Mouse (Mus musculus) left cerebral cortex, postnatal 10 days (tissue): Measurements from ENCODE around the gene Bub1b. TPM values are rescaled to one million over a fixed set of nuclear protein-coding genes. Genes with fewer than 3 reads are reported as not detected.
"Not testable (repeated sequence)": the region's sequence is repeated elsewhere in the genome, so short reads cannot be mapped to it uniquely, and the experiment has no call there.

Experiments
- DNase-seq, 2 experiments: peaks; one replicate each; pipeline ENCODE4 v3.0.0; 2021 to 2022; ENCODE audit warnings: low spot score in 2 of 2, mixed read lengths in 1 of 2; ENCODE audit errors: extremely low spot score in 1 of 2
- intact Hi-C: fragments of 180-260 bp; cut with DNase I; formaldehyde crosslinking; loops from one replicate; pipeline ENCODE4 v1.15.1; 2025
- total RNA-seq, 2 experiments: library from RNA; stranded (reverse); gene quantifications; 2 replicates each; pipeline ENCODE4 v1.2.3; 2021

The Bub1b gene
- 1 to 10 TPM; 2.8 to 4.5 TPM for total RNA-seq

GRCm38 (mm10) chr2:118597673-118598568, at the start of gene Bub1b:
TSS of gene Bub1b (plus strand) at chr2:118598211.
- peak; percentile 89 to 94 for DNase-seq
- intact Hi-C loops, result no loop called here

- intact Hi-C loops, result loop anchor here (5.0 kb wide), 1 partner anchor 56 kb away; no protein-coding TSS in a partner anchor
- DNase-seq, result no peak
Measured at GRCm38 (mm10) chr2:118548421-118549221, 49.4 kb upstream of the Bub1b start.

DNA sequence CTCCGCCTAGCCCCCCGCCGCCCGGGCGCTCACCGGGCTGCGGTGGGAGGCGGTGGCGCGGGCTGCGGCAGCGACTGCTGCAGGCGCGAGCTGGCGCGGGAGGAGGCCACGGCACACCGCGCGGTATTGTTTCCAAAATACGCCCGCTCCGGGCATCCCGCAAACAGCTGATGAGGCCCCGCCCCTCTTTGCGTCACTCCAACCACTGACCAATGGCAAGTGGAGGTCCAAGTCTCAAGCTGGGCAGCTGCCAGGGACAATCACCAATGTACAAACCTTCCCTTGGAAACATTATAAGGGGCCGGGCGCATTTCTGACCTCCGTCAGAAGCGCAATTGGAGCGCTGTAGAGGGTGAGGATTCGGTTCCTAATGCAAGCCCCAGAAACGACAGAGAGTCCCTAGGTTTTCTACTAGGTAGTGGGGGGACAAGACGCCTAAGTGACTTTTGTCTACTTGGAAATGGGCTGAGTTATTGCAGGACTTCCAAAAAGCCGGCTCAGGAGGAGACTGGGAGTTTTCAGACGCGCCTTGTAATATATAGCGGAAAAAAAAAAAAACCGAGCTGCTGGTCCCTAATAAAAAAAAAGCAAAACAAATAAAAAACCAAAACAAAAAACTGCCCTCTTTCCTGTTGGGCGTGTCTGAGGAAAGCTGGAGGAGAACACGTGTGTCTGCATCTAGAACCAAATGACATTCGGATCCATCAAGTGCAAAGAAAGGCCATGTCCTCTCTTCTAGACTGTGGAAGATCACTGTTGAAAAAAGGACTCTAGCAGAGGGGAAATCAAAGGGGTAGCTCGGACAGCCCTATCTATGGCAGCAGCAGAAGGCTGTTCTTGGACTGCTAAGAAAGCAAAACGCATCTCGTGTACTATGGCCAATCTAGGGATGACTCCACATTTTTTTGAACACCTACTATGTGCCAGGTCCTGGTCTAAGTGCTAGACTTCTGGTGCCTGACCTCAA, 48.2 kb upstream of the Bub1b start, which contains the start of gene Bmf:
Gene Bmf (minus strand): TSS at position 181 of the 967 bp plus-strand sequence.
- DNase-seq, result peak; percentile 95 to 99
- intact Hi-C loops, result loop anchor here (5.0 kb wide), 1 partner anchor 57 kb away; no protein-coding TSS in a partner anchor

- intact Hi-C loops, result no loop called here
- no peak for DNase-seq
Measured at GRCm38 (mm10) chr2:118551606-118552005, 46.4 kb upstream of the Bub1b start.

DNA sequence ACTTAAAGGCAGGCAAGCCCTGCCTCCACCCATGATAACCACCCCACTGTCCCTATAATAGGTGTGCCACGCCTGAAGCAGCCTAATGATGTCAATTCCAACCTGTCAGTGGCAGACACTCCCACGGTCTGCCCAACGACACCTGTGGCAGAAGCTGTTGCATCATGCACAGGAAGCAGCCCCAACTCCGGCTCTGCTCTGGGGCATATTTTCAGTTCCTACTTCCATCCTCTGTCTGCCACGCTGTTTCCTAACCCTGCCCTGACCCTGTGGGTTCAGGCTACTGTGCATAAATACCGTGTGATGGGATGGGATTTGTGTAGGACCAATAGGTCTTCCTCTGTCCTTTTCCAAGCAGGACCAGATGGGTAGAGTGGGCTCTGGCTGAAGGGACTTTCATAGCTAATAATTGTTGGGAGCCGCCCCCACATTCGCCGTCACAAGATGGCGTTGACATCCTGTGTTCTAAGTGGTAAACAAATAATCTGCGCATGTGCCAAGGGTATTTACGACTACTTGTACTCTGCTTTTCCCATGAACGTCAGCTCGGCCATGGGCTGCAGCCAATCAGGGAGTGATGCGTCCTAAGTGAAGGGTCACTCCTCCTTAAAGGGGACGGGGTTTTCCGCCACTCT, 43.5 kb upstream of the Bub1b start:
- DNase-seq, intact Hi-C loops: not testable (repeated sequence)

DNA sequence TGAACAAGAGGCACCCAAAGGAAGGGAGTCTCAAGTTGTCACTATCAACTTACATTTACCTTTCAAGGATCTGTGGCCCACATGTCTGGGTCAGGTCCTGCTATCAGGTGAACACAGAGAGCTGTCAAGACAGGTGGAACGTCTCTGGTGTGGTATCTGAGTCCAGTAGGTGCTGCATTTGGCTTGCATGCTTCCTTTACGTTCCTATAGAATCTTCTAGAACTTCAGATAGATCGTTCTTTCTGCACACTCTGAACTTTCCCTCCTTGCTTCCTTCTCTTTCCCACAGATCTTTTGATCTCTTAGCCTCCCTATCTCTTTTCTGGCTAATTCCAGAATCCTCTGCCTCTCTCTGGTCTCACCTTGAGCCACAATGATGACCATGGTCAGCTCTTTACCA, 39.6 kb upstream of the Bub1b start:
- intact Hi-C loops, result no loop called here

DNA sequence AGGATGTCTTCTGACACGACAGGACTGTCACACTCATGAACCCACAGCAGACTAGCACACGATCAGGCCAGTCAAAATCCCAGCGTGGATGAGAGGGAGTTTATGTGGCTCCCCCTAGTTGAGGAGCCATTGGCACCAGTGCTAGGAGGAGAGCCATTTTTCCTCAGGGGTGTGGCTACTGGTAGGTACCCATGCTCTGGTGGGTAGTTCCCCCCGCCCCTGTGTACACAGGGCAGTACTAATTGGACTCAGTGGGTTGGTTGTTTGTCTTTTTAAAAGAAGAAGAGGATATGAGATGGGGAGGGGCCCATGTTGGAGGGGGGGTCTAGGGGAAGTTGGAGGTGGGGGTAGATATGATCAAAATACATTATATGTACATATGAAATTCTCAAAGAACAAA, 36.0 kb upstream of the Bub1b start:
- intact Hi-C loops, result no loop called here
- no peak for DNase-seq

More for the DNA sequence above, 39.6 kb upstream of the Bub1b start:
- no peak for DNase-seq

GRCm38 (mm10) chr2:118562431-118562830, 35.6 kb upstream of the Bub1b start:
- intact Hi-C loops, result no loop called here
- no peak for DNase-seq

DNA sequence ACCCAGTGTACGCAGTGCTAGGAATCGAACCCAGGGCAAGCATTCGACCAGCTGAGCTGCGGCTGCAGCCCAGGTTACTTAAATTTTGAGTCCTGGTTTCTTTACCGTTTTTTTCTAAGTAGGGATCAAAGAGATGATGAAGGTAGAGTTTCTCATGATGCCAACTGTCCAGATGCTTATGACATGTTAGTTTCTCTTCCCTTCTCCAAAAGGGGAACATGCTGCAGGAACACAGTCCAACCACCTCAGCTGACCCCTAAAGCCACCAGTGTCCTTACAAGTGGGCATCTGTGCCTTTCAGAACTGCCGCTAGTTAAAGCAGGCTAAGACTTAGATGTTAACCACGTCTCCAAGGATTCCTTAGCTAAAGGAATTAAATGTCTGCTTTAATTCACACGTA, 30.8 kb upstream of the Bub1b start:
- intact Hi-C loops, result no loop called here
- no peak for DNase-seq

- DNase-seq, result no peak
- intact Hi-C loops, result no loop called here
Measured at GRCm38 (mm10) chr2:118570939-118571338, 27.1 kb upstream of the Bub1b start.

DNA sequence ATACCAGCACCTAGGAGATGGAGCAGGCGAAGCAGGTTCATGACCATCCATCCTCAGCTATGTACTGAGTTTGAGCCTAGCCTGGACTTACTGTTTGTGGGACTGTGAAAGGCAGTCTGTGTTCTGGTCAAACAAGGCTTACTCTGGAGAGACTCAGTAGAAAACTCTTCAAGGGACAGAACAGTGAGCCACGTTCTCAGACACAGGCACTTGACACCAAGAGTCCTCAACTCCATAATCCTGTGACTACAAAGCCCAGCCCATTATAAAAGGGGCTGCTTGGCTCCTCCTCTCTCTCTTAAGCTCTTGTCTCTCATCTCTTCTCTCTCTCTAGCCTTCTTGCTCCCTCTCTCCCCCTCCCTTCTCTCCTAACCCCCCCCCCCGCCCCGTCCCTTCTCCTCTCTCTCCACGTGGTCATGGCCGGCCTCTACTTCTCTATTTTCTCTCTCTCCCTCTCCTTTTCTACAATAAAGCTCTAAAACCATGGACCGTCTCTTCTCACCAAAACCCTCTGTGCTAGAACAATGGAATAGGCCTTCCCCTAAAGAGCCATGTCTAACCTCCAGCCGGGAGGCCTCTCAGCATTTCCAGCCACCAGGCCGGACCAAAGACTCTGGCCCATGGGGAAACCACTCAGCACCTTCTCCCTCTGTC, 25.7 kb upstream of the Bub1b start:
- no peak for DNase-seq
- intact Hi-C loops, result no loop called here

DNA sequence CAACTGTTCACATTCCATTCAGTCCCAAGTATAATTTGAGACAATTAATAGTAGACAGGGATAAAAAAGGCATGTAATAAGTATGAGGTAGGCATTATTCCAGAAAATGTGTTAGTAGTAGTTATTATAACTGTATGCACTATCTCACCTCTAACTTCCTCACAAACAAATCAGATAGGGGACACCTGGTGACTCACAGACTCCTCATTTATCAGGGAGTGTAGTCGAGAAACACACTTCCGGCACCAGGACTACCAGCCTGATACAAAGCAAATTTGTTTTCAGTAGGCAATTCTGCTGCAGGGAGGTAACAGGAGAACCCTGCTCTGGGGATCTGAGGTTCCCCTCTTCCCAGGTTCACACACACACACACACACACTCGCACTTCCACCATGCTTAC, 24.9 kb upstream of the Bub1b start:
- DNase-seq, result no peak
- intact Hi-C loops, result no loop called here

GRCm38 (mm10) chr2:118586013-118586412, 12.0 kb upstream of the Bub1b start:
- intact Hi-C loops, result no loop called here

DNA sequence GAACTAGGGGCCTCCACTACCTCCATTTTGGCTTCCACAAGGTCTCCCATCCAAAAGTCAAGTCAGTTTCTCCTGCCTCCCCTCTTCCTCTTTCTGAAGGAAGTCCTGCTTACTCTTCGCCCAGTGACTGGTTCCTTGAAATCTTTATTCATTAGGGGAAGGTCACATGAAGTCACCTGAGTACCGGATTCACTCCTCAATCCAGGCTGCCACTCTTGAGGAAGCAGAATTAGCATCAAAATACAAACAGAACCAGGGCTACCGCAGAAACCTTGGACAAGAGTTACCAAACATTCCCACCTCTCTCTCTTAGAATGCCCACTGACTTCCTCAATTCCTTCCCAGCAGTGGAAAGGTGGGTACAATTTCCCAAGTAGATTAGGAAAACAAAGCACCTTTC, 10.3 kb upstream of the Bub1b start:
- intact Hi-C loops, result no loop called here

More at GRCm38 (mm10) chr2:118586013-118586412, 12.0 kb upstream of the Bub1b start:
- DNase-seq, result no peak

DNA sequence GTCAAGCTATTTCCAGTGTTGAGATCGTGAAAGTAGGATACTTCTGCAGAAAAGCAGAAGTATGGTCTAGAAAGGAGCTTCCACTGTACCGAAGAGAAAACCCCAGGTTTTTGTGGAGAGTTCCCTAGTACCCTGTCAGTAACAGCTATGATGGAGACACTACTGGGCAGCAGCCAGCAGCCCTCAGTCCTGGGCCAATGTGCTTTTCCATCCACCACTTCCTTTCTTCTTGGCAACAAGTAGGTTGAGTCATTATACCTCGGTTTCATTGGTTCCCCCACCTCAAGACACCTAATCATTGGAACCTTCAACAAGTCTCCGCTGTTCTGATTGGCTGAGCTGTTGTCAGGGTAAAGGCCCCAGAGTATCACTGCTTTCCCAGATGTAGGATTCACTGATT, 6.9 kb upstream of the Bub1b start:
- intact Hi-C loops, result no loop called here
- DNase-seq, result no peak

More for the DNA sequence above, 10.3 kb upstream of the Bub1b start:
- no peak for DNase-seq

- intact Hi-C loops, result no loop called here
- DNase-seq, result no peak
Measured at GRCm38 (mm10) chr2:118599087-118599486, 1.1 kb downstream of the Bub1b start.

DNA sequence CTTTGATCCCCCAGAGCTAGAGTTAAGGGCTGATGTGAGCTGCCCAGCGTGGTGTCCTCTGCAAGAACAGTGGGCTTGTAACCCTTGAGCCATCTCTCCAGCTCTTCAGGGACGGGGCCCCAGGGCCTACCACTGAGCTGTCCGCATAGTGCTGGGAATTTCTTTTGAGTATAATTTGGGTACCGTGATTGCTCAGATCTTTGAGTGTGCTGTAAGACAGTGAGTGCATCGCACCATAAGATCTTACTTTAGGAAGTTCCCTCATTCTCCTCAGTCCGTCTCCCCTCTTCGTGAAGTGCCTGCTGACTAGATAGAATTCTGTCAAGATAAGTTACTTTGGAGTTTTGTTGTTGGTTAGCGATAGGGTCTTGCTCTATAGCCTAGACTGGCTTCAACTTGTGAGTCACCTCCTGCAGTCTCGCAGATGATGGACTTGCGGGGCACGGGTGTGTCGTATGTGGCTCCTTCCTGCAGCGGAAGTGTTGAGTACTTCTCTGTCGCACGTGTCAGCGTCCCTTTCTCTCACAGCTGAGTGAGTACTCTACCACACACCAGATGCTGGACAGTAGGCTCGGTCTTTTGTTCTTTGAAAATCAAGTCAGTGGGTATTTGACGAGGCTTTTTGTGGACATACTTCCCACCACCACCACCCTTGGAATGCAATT, 3.7 kb downstream of the Bub1b start:
- intact Hi-C loops, result no loop called here
- DNase-seq, result no peak
